Mouse (Mus musculus) G1E (cell line): ENCODE data around the gene Rbms1.

Experiments
- CTCF ChIP-seq: IDR thresholded peaks from 2 replicates; pipeline ENCODE4 v1.5.1; 2012; ENCODE audit warnings: low read depth, low read length, inconsistent platforms, mixed read lengths
- GATA1 ChIP-seq: IDR thresholded peaks from 2 replicates; pipeline ENCODE4 v1.6.1; 2012; ENCODE audit warnings: borderline replicate concordance, low read length, inconsistent platforms, mixed read lengths
- GATA2 ChIP-seq: IDR thresholded peaks from 2 replicates; pipeline ENCODE4 v1.6.1; 2012; ENCODE audit warnings: low read depth, low read length, inconsistent platforms, borderline replicate concordance
- POLR2AphosphoS5 ChIP-seq: IDR thresholded peaks from 2 replicates; pipeline ENCODE4 v1.6.1; 2012; ENCODE audit warnings: low read depth, low read length, inconsistent platforms; ENCODE audit not compliant: insufficient replicate concordance
- TAL1 ChIP-seq: conservative IDR thresholded peaks from 2 replicates; pipeline ENCODE4 v1.6.1; 2012; ENCODE audit warnings: low read depth, low read length, inconsistent platforms, mixed read lengths

DNA sequence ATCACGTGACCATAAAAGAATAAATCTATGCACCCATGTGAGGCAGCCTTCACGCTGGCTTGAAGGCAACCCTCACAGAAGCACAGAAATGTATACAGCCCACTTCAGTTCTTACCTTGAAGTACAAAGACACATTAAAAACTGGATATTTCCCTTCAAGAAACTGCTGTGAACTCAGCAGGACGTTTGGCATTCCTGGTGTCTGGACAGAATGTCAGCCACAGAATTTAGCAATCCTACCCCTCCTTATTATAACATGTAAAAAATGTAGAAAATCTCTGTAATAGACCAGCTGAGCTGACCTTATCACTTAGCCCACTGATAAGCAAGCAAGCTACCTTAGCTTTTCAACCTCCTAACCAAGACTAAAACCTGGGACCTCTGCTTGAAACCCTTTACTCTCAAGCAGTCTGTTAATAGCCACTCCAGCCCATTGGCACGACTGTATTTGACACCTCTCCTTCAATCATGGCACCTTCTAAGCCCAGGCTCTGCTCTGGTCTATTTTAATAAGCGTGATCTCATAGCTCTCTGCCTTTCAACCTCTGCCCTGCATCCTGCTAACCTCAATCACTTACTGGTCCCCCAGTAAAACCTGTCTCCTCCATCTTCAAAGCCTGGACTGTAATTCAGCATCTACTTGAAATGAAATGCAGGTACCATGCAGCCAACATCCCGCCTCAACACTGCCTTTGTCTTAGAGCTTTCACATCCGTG, 90.7 kb downstream of the Rbms1 start:
- TF ChIP-seq GATA1: no peak
- TF ChIP-seq CTCF: no peak
- TF ChIP-seq TAL1: no peak
- no peak for TF ChIP-seq GATA2
- no peak for TF ChIP-seq POLR2AphosphoS5
